Mouse (Mus musculus): ENCODE data around the gene Zfp280c.

- TF ChIP-seq CTCF (IDR thresholded peaks at IDR 0.05) (no peak), EP300 (IDR thresholded peaks at IDR 0.05; ENCODE audit: insufficient read depth, low read depth, low read length) (no peak)
These were observed 74.7 kb downstream of the Zfp280c start for GRCm38 (mm10) chrX:48519549-48520085.

Measured in heart, adult 2 months (tissue).